Mouse (Mus musculus) midbrain, postnatal 0 days (tissue): ENCODE measurements at regions not wholly inside any gene's neighbourhood (a gene's known extent, or its start where the extent isn't known, plus 50 kb on each side); places are given as distances from the start of the nearest gene placed in this dataset.

Experiments
- ATAC-seq: fragments of 200-750 bp; cut with Nextera tagmentation; 2 replicates; pipeline ENCODE4 v1.8.0; 2017; ENCODE audit warnings: moderate number of reproducible peaks, mild to moderate bottlenecking, moderate TSS enrichment, moderate library complexity; ENCODE audit not compliant: low FRiP score
- DNase-seq: peaks from one replicate; pipeline ENCODE4 v3.0.0-alpha.2; 2015; ENCODE audit warnings: low spot score
- H3K27ac ChIP-seq: fragments of 300-500 bp; sonication (generic); 2 replicates; pipeline ENCODE4 v1.5.1; 2014; ENCODE audit warnings: low read depth, mild to moderate bottlenecking, low read length, mixed read lengths
- H3K27me3 ChIP-seq: fragments of 300-500 bp; sonication (generic); 2 replicates; pipeline ENCODE4 v1.6.1; 2014; ENCODE audit warnings: low read length, control low read depth, mixed read lengths; ENCODE audit not compliant: insufficient read depth
- H3K36me3 ChIP-seq: fragments of 300-500 bp; sonication (generic); 2 replicates; pipeline ENCODE4 v1.6.1; 2014; ENCODE audit warnings: low read length, control low read depth, mixed read lengths; ENCODE audit not compliant: insufficient read depth
- H3K4me1 ChIP-seq: fragments of 300-500 bp; sonication (generic); 2 replicates; pipeline ENCODE4 v1.6.1; 2014; ENCODE audit warnings: mild to moderate bottlenecking, control low read depth, antibody characterized with exemption, low read length, mixed read lengths; ENCODE audit not compliant: insufficient read depth
- H3K4me2 ChIP-seq: fragments of 300-500 bp; sonication (generic); 2 replicates; pipeline ENCODE4 v1.6.1; 2014; ENCODE audit warnings: low read depth, mild to moderate bottlenecking, low read length, mixed read lengths; ENCODE audit not compliant: poor library complexity, severe bottlenecking
- H3K4me3 ChIP-seq: fragments of 300-500 bp; sonication (generic); 2 replicates; pipeline ENCODE4 v1.5.1; 2014; ENCODE audit warnings: low read depth, mild to moderate bottlenecking, low read length, moderate library complexity
- H3K9ac ChIP-seq: fragments of 300-500 bp; sonication (generic); replicated peaks from 2 replicates; pipeline ENCODE4 v1.6.1; 2014; ENCODE audit warnings: mild to moderate bottlenecking, low read length, moderate library complexity, mixed read lengths; ENCODE audit not compliant: poor library complexity, severe bottlenecking
- H3K9me3 ChIP-seq: fragments of 300-500 bp; sonication (generic); 2 replicates; pipeline ENCODE4 v1.6.1; 2016; ENCODE audit warnings: low read length, control low read depth
- CTCF ChIP-seq: IDR thresholded peaks from 2 replicates; pipeline ENCODE4 v1.5.1; 2016; ENCODE audit warnings: antibody characterized with exemption, mild to moderate bottlenecking
- WGBS: fragments of 180-500 bp; shearing (Covaris S2); extraction: QIAGEN DNeasy Blood & Tissue Kit; methylation state at CpG from one replicate; pipeline ENCODE4 v1.1.7; 2014; 5-methylcytosine and 5-hydroxymethylcytosine counted together

- H3K4me2 ChIP-seq: no peak overlapping the region
- no peak for TF ChIP-seq CTCF
- no peaks in the 10 kb centered on the region for H3K4me1 ChIP-seq
- no peaks in the 10 kb centered on the region for H3K36me3 ChIP-seq
- H3K4me3 ChIP-seq: no peak overlapping the region
- no peak for ATAC-seq
- no peaks in the 10 kb centered on the region for H3K27me3 ChIP-seq
- no peak overlapping the region for H3K9ac ChIP-seq
- no peak for DNase-seq
- WGBS: 63% methylated on average over 7 of the region's 7 CpGs
- no peaks in the 10 kb centered on the region for H3K9me3 ChIP-seq
- no peak overlapping the region for H3K27ac ChIP-seq
Observed at GRCm38 (mm10) chr1:128766193-128766893, 174.2 kb upstream of the Cxcr4 start.

- no peak overlapping the region for H3K4me2 ChIP-seq
- TF ChIP-seq CTCF: no peak
- no peak for DNase-seq
- no peaks in the 10 kb centered on the region for H3K36me3 ChIP-seq
- no peaks in the 10 kb centered on the region for H3K27me3 ChIP-seq
- H3K9me3 ChIP-seq: no peaks in the 10 kb centered on the region
- no peak overlapping the region for H3K27ac ChIP-seq
- H3K9ac ChIP-seq: no peak overlapping the region
- no peaks in the 10 kb centered on the region for H3K4me1 ChIP-seq
- H3K4me3 ChIP-seq: no peak overlapping the region
- no peak for ATAC-seq
- 80% methylated on average over 2 of the region's 2 CpGs for WGBS
Observed at GRCm38 (mm10) chr1:128765626-128766025, 173.5 kb upstream of the Cxcr4 start.

GRCm38 (mm10) chr1:128765142-128765541 lies 173.0 kb upstream of the Cxcr4 start:
- no peak for DNase-seq
- Histone ChIP-seq H3K27me3 (no peaks in the 10 kb centered on the region), H3K9ac (no peak overlapping the region), H3K9me3 (no peaks in the 10 kb centered on the region), H3K4me3 (no peak overlapping the region), H3K36me3 (no peaks in the 10 kb centered on the region), H3K4me2 (no peak overlapping the region), H3K27ac (no peak overlapping the region), H3K4me1 (no peaks in the 10 kb centered on the region)
- no peak for ATAC-seq
- TF ChIP-seq CTCF: no peak
- WGBS: 92% methylated on average over 3 of the region's 3 CpGs

- Histone ChIP-seq H3K4me3 (no peak overlapping the region), H3K36me3 (no peaks in the 10 kb centered on the region), H3K4me2 (no peak overlapping the region), H3K9me3 (no peaks in the 10 kb centered on the region), H3K4me1 (0 out of 2 replicates have a peak, but pooled peaks cover 2% of the 10 kb centered on the region), H3K27me3 (no peaks in the 10 kb centered on the region), H3K9ac (no peak overlapping the region), H3K27ac (no peak overlapping the region)
- WGBS: 92% methylated on average over 4 of the region's 4 CpGs
- no peak for ATAC-seq
- TF ChIP-seq CTCF: no peak
- DNase-seq: no peak
Observed at GRCm38 (mm10) chr1:128762854-128763253, 170.8 kb upstream of the Cxcr4 start.

GRCm38 (mm10) chr1:128762076-128762475 lies 170.0 kb upstream of the Cxcr4 start:
- 83% methylated on average over 5 of the region's 5 CpGs for WGBS
- Histone ChIP-seq H3K27me3 (no peaks in the 10 kb centered on the region), H3K36me3 (no peaks in the 10 kb centered on the region), H3K9ac (no peak overlapping the region), H3K4me3 (no peak overlapping the region), H3K9me3 (no peaks in the 10 kb centered on the region), H3K4me2 (no peak overlapping the region), H3K4me1 (0 out of 2 replicates have a peak, but pooled peaks cover 2% of the 10 kb centered on the region), H3K27ac (no peak overlapping the region)
- ATAC-seq (no peak), DNase-seq (no peak)
- TF ChIP-seq CTCF: no peak

- H3K9ac ChIP-seq: no peak overlapping the region
- ATAC-seq (no peak), DNase-seq (no peak)
- 0 out of 2 replicates have a peak, but pooled peaks cover 2% of the 10 kb centered on the region for H3K4me1 ChIP-seq
- no peaks in the 10 kb centered on the region for H3K27me3 ChIP-seq
- no peak overlapping the region for H3K4me3 ChIP-seq
- no peak overlapping the region for H3K4me2 ChIP-seq
- H3K36me3 ChIP-seq: no peaks in the 10 kb centered on the region
- H3K27ac ChIP-seq: no peak overlapping the region
- H3K9me3 ChIP-seq: no peaks in the 10 kb centered on the region
- WGBS: 57% methylated on average over 11 of the region's 11 CpGs
- TF ChIP-seq CTCF: no peak
Observed at GRCm38 (mm10) chr1:128758802-128759481, 166.8 kb upstream of the Cxcr4 start.
